In genomic region chr4:131115247-131115646, GRCm38 (mm10) we compare ENCODE assay signal across 9 mouse cellular contexts.
DNase-seq lines count a peak whose midpoint lies in the region; ATAC-seq and TF ChIP-seq lines count a peak whose summit lies in the region.
"Had no signal": no experiment of that assay in that cellular context is flagged by ENCODE, and none has a peak within 500 bp of the region (broad histone marks: within the 10 kb centered on the region; RNA-seq: fewer than 3 reads in every experiment).

No protein-coding gene starts in this region.

- POLR2A ChIA-PET in Patski (lab: Charles Lee): no interaction called here

- in situ Hi-C loops in Patski (cut with MboI; ENCODE audit: low pct_unique_long_range_greater_than_20kb): no loop called here

- TF ChIP-seq CTCF in Patski (IDR thresholded peaks at IDR 0.05): no peak

- no peak for ATAC-seq in Patski
- no peak for ATAC-seq in monocyte, adult 5-6 weeks (replicated peaks; ENCODE audit: insufficient number of reproducible peaks, low FRiP score, low TSS enrichment, poor library complexity, severe bottlenecking)

- no peaks in the 10 kb centered on the region for H3K27me3 ChIP-seq in Patski
- H3K27me3 ChIP-seq: liver, embryonic 15.5 days had no signal

- CTCF ChIA-PET in Patski (lab: Charles Lee): no interaction called here

- peak; percentile 66 to 73 for DNase-seq in layer of hippocampus, postnatal 10 days (ENCODE audit: low spot score in 2 of 2)
- DNase-seq in layer of hippocampus, adult 9-11 months: no peak
- DNase-seq in Patski (ENCODE audit: low read depth, low spot score): peak; percentile 12
- DNase-seq in embryo, embryonic 10.5 days (ENCODE audit: low spot score): peak; percentile 90
- peak; percentile 91 for DNase-seq in kidney, postnatal 10 days
- DNase-seq in mesoderm, embryonic 11.5 days (ENCODE audit: low read depth, low spot score): peak; percentile 87
- DNase-seq in urinary bladder, postnatal 36 days (ENCODE audit: low spot score in 2 of 2): peak; percentile 65 to 75
